Mouse (Mus musculus): ENCODE measurements around the gene H2afy.

Gene H2afy

GRCm38 (mm10) chr13:56136200-56136599 is at the start of gene H2afy:
TSS of gene H2afy (minus strand) at chr13:56136361.
- DNase-seq: no peak

GRCm38 (mm10) chr13:56183687-56184086 is 47.5 kb upstream of the H2afy start:
- DNase-seq: no peak

- peak; percentile 19 for DNase-seq
Observed at GRCm38 (mm10) chr13:56181424-56181823, 45.3 kb upstream of the H2afy start.

- no peak for DNase-seq
Observed at GRCm38 (mm10) chr13:56178416-56179035, 42.4 kb upstream of the H2afy start, which contains the start of gene Tifab. TSS of gene Tifab (minus strand) at chr13:56178885.

- DNase-seq: no peak
Observed at GRCm38 (mm10) chr13:56176310-56176709, 40.1 kb upstream of the H2afy start.

- DNase-seq: no peak
Observed at GRCm38 (mm10) chr13:56175848-56176247, 39.7 kb upstream of the H2afy start.

GRCm38 (mm10) chr13:56172901-56173545 is 36.9 kb upstream of the H2afy start:
- DNase-seq: no peak

- no peak for DNase-seq
Observed at GRCm38 (mm10) chr13:56172106-56172505, 35.9 kb upstream of the H2afy start.

GRCm38 (mm10) chr13:56168403-56168781 is 32.2 kb upstream of the H2afy start:
- no peak for DNase-seq

- DNase-seq: no peak
Observed at GRCm38 (mm10) chr13:56167446-56168402, 31.6 kb upstream of the H2afy start.

GRCm38 (mm10) chr13:56165561-56165960 is 29.4 kb upstream of the H2afy start:
- no peak for DNase-seq

- no peak for DNase-seq
Observed at GRCm38 (mm10) chr13:56164372-56164771, 28.2 kb upstream of the H2afy start.

- DNase-seq: no peak
Observed at GRCm38 (mm10) chr13:56163751-56164150, 27.6 kb upstream of the H2afy start.

GRCm38 (mm10) chr13:56162859-56163258 is 26.7 kb upstream of the H2afy start:
- no peak for DNase-seq

GRCm38 (mm10) chr13:56159614-56160363 is 23.6 kb upstream of the H2afy start:
- no peak for DNase-seq

GRCm38 (mm10) chr13:56159016-56159601 is 22.9 kb upstream of the H2afy start:
- no peak for DNase-seq

GRCm38 (mm10) chr13:56155671-56156070 is 19.5 kb upstream of the H2afy start:
- DNase-seq: no peak

GRCm38 (mm10) chr13:56155048-56155447 is 18.9 kb upstream of the H2afy start:
- DNase-seq: no peak

- DNase-seq: no peak
Observed at GRCm38 (mm10) chr13:56152773-56153460, 16.8 kb upstream of the H2afy start.

- DNase-seq: peak; percentile 65
Observed at GRCm38 (mm10) chr13:56151404-56152226, 15.5 kb upstream of the H2afy start.

- DNase-seq: no peak
Observed at GRCm38 (mm10) chr13:56145523-56145922, 9.4 kb upstream of the H2afy start.

Measured in kidney, adult 9 months (tissue).